Mouse (Mus musculus): Measurements from ENCODE around the gene 4833439L19Rik.

DNA sequence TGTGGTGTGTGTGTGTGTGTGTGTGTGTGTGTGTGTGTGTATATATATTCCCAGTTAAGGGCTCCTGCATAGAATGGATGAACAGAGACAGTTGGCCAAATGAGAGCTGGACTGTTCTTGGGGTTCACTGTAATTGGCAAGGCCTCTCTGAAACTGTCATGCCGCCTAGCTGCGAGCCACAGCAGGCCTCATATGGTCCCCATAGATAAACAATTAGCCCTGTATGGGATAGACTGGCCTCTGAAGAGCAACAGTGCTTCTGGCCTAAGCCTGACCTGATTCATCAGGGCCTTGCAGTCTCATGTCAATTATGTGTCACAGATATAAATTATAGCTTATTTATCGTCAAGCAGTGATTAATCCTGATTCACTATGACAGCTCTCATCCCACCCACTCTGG lies 42.8 kb upstream of the 4833439L19Rik start:
- TF ChIP-seq NELFE (IDR thresholded peaks at IDR 0.05; ENCODE audit: low read depth, low read length) (no peak), MAFK (IDR thresholded peaks at IDR 0.05; ENCODE audit: insufficient replicate concordance, low read length) (no peak), POLR2A (IDR thresholded peaks at IDR 0.05; ENCODE audit: low read depth, low read length) (no peak), POLR2AphosphoS2 (IDR thresholded peaks at IDR 0.05; ENCODE audit: low read depth, low read length) (no peak), ZC3H11A (IDR thresholded peaks at IDR 0.05; ENCODE audit: low read depth, low read length) (no peak), CTCF (conservative IDR thresholded peaks at IDR 0.05 in 1 of 2, IDR thresholded peaks at IDR 0.05 in 1 of 2; ENCODE audit: low read depth in 2 of 2, low read length in 2 of 2) (no peak), USF1 (IDR thresholded peaks at IDR 0.05; ENCODE audit: low read depth, low read length) (no peak), MEF2A (IDR thresholded peaks at IDR 0.05; ENCODE audit: borderline replicate concordance, low read depth, low read length) (no peak), EP300 (IDR thresholded peaks at IDR 0.05; ENCODE audit: low read length) (no peak), JUND (conservative IDR thresholded peaks at IDR 0.05; ENCODE audit: low read depth, low read length) (no peak), IRF4 (IDR thresholded peaks at IDR 0.05; ENCODE audit: low read depth, low read length) (no peak), USF2 (conservative IDR thresholded peaks at IDR 0.05; ENCODE audit: low read depth, low read length) (no peak), HCFC1 (IDR thresholded peaks at IDR 0.05; ENCODE audit: low read depth, low read length) (no peak)

Measured in CH12.LX (cell line).